Mouse (Mus musculus): ENCODE results near the gene Gas7.

- TF ChIP-seq POLR2A (IDR thresholded peaks at IDR 0.05; ENCODE audit: low read depth, low read length) (no peak), CTCF (IDR thresholded peaks at IDR 0.05; ENCODE audit: extremely low read depth, insufficient read length, insufficient replicate concordance, low read depth, low read length) (no peak)
Observed at GRCm38 (mm10) chr11:67616557-67617239, 161.5 kb downstream of the Gas7 start.
